Mouse (Mus musculus) urinary bladder, postnatal 25 days (tissue): ENCODE measurements around the gene Klhdc8a.

Experiments used
- DNase-seq: peaks from one replicate; pipeline ENCODE4 v3.0.0; 2022; ENCODE audit warnings: low spot score

Klhdc8a gene

DNA sequence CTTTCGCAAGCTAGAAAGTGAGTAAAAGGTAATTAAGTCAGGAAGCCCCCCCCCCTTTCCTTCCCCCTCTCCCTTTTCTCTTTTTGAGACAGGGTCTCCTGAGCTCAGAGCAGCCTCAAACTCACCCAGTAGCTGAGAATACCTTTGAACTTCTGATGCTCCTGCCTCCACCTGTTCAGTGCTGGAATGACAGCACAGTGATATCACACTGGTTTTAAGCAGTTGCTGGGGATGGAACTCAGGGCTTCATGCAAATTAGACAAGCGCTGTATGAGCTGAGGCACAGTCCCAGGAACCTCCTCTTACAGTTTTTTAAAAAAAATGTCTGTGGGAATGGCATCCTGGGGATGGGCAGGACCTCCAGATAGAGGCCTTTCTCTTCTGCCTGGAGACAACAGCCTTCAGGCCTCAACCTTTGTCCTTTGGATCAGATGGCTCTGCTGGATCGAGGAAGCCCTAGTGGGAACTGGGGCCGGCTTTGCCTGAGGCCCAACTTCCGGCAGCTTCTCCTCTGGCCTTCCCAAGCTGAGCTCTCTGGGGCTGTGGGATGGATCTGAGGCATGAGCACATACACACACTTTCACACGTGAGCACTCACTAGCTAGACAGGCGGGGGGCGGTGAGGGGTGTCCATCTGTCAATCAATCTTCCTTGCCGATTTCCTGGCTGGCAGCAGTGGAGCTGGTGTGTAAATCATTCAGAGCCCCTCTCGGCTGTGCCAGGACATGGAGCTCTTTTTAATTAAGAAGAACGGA is 7.3 kb upstream of the Klhdc8a start:
- no peak for DNase-seq

DNA sequence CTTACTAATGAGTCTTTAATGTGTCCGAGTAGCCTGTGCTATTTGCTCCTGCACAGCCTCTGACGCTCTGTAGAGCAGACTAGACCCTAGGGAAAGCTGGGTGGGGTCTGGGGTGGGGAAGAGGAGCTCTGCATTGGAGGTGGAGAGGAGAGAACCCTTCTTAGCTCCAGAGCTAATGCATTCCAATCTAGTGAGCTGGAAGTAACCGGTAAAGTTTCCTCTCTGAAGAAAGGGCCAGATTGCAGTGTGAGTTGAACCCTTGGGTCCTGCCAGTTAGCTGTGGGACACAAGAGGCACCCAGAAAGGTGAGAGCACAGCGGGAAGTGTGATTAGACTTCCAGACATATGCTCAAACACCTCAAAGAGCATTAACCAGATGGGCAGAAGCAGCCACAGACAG is 6.7 kb upstream of the Klhdc8a start:
- no peak for DNase-seq

DNA sequence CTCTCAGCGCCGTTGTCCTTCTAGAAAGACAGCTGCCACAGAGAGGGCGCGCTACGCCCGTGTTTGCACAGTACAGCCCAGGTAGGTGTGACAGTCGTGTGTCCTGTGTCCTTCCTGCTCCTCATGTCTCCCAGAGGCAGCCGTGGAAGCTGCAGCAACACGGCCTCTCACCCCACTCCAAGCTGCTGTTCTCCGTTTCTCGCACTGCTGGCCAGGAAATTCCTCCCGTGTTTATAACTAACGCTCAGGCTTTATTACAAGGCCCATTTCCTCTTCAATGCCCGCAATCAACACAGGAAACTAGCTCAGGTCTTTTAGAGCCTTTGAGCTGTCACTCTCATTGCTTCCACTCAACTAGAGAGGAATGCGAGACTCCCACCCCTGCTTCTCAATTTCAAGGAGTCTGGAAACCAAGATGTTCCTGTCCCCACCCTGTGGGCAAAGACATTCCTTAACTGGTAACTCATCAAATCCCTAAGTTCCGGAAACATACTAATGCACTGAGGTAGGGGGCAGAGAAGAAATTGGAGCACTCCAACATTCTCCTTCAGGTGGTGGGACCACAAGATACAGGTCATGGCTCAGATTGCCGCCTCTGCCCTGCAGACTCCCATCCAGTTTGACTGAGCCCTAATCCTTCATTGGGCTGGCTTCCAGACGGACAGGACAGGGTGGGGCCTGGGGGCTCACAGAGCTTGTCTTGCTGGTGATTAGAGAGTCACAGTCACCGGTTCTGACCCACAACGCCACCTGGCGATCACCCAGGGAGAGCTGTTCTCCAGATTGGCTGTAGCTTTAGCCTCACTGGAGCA is 5.9 kb upstream of the Klhdc8a start:
- DNase-seq, result peak; percentile 42

DNA sequence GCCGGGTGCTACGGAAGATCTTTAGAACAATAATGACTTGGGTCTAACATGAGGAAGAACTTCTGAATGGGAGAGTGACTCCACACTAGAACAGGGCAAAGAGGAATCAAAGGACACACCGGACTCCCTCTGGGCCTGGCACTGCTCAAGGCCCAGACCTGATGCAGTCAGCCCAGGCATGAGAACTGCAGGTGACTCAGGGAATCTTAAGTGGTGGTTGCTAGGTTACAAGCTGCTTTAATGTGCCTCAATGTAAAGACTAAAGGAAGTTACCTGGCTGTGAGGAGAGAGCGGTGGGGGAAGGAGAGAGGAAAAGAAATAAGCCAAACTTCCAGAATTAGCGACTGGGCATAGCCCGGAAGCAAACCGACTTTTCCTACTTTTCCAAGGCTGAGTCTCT is 2.9 kb upstream of the Klhdc8a start:
- no peak for DNase-seq

DNA sequence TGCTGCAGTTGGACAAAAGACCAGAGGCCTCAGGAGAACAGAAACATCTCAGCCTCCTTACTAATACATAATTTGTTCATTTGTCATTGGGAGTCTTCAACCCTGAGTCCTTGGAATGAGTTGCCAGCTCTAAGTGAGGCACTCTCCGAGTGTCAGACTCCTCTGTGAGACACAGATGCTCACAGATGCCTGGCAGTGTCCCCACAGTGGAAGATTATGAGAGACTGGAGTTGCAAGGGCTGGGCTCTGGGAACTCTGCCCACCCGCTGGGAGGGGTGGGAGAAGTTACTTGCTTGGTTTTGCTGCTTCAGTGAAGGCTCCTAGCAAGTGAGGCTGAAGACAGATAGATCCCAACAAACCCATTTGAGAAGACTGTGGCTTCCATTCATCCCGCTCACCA is 2.4 kb upstream of the Klhdc8a start:
- peak; percentile 38 for DNase-seq

DNA sequence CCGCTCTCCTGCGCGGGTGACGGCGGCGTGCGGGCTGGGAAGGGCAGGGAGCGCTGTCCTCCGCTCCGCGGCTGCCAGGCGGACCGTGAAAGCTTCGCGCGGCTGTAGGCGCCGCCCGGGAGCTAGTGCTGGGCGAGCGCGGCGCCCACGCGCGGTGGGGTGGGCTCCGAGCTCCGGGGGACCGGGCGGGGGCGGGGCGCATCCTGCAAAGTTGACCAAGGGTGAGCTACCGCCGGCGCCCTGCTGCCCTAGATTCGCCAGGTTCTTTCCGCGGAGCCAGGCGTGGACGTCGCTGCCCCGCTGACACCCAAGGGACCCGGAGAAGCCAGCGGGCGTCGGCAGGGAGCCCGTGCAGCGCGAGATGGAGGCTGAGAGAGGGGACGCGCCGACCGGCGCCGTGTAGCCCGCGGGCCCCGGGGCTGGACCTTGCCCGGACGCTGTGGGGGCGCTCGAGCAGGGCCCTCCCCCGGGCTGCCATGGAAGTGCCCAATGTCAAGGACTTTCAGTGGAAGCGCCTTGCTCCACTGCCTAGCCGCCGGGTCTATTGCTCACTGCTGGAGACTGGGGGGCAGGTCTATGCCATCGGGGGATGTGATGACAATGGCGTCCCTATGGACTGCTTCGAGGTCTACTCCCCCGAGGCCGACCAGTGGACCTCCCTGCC is 507 bp downstream of the Klhdc8a start:
- DNase-seq, result peak; percentile 49

DNA sequence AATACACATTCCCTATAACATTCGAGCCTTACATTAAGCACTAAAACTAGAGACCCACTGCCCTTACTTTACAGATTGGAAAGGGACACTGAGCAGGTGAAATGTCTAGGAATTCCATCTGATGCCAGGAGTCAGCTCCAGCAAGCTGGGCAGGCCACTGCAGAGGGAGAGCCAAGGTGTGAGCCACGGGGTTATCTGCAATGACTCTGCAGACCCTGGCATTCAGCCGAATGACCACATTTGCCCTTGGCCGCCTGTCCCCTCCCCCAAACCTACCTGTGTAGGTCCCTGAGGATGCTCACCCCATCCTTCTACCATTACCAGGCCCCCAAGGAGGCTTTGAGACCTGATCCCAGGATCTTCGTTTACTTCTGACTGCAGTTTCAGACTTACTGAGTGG is 1.3 kb downstream of the Klhdc8a start:
- DNase-seq, result no peak

DNA sequence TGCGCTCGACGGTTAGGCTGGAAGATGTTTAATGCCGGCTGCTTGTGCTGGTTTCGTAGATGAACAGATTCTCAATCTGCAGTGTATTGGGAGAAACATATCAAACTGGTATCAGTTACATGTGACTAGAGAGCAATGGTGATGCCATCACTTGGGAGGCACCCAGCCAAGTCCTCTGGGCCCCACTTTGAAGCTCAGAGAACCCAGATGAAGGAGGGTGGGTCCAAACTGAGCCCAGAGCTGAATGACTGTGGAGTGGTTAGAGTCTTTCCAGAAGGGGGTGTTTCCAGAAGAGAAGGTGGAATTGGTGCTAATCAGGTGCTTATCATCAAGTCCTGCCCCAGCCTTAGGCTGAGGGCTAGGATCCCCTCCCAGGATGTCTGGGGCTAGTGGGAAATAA is 2.8 kb downstream of the Klhdc8a start:
- DNase-seq, result no peak

DNA sequence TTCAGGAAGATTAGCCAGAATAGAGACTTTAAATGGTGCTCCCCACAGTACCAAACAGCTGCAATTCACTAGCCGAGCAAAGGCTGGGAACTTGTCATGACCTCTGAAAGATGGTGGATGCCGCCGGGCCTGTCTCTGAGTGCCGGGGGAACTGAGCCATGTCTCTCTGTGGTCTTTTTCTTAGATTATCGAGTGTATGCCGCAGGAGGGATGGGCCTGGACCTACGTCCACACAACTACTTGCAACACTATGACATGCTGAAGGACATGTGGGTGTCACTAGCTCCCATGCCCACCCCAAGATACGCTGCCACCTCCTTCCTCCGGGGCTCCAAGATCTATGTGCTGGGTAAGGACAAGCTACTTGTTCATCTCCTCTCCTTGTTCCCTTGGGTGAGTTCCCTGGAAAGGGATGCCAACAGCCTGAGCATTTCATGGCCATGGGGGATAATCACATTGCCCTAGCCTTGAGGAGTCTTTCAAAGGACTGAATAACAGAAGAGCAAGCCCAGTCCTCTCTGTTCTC is 4.0 kb downstream of the Klhdc8a start:
- no peak for DNase-seq

DNA sequence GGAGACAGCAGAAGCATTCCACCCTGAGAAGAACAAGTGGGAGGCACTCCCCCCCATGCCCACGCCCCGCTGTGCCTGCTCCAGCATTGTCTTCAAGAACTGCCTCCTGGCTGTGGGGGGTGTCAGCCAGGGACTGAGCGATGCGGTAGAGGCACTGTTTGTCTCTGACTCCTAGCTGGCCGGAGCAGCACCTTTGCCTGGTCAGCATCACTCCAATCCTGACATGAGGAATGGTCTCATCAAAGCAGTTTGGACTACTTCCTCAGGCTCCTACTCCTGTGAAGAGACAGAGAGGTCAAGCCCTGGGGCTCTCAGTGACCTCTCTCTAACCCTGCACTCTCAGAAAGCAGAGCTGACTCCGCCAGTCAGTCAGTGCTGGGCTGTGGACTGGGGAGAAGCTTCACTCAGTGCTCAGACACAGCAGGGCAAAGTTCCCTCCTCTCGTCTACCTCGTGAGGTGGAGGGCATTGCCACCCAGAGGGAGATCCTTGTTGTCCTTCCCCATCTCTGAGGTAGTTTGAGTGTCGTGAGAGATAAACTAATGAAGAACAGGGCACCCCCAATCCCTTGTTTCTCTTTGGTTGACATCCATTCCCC is 6.3 kb downstream of the Klhdc8a start:
- DNase-seq, result no peak

DNA sequence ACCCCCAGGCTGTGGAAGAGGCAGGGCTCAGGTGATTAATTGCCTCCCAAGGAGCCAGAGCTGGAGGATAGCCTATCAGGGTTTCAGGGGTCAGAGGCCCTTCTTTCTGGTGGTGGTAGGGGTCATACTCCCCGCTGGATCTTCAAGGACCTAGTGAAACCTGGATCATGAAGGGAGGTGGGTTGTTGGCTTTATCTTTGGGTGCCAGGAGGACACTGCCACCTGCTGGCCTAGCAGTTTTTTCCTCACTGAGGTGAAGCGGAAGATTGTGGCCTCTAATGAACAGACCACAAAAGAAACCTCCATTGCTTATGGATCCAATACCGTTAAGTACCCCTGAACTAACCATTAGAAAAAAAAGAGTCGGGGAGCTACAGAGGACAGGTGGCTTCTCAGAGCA is 7.7 kb downstream of the Klhdc8a start:
- DNase-seq, result peak; percentile 58

DNA sequence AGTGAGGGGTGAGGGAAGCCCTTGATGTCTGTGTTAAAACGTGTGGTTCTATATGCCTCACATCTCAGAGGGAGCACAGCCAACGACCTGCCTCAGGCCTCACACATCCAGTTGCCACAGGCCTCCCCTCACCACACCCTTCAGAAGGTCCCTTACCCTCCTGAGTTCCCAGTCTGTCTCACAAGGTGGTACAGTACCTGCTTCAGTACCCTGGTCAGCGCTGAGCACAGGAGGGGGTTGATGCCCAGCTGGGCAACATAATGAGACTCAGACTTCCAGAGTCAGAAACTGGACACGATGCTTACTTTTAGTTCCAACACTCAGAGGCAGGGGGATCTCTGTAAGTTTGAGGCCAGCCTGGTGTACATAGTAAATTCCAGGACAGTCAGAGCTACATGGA is 8.4 kb downstream of the Klhdc8a start:
- no peak for DNase-seq

DNA sequence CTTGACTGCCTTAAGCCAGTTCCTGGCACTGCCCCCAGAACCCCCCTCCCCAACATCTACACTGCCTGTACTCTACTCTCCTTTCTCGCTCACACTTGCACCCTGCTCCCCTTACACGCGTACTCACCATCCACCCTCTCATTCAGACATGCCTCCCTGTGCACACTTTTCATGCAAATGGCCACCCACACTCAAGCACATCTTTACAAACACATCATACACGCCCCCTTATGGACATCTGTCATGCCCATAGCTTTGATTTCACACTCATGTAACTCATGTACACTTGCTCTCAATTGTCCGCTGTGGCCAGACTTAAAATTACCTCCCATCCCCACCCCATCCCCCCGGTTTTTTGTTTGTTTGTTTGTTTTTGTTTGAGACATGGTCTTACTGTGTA is 9.5 kb downstream of the Klhdc8a start:
- no peak for DNase-seq

DNA sequence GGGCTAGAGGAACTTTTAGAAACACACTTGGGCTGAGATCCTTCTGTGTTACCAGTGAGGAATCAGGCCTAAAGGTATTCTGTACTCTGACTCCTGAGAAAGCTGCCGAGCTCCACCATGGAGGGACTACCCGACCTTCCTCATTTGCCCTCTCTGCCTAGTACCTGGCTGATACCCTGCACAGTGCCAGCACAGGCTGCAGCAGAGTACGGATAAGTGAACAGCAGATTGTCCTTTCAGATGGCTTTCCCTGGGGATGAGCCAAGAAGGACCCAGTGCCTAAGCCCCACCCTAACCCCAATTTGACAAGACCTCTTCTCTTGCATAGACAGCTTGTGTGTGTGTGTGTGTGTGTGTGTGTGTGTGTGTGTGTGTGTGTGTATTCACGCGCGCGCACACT is 10.2 kb downstream of the Klhdc8a start:
- no peak for DNase-seq

DNA sequence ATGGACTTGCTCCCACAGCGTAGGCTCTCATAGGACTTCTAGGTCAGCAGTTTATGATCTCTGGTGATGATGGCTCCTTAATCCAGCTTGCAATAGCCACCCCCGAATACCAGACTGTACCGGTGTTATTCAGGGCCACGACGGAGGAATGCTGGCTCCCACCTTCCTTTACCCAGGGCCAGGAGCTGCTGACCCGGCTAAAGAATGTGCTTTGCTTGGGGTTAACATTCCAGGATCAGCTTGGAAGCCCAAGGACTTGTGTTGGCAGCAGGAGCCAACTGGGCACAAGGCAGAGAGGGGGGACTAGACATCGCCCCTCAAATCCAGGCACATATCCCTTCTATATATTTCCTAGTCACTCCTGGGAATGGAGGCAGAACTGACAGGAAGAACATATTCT is 12.3 kb downstream of the Klhdc8a start:
- no peak for DNase-seq

DNA sequence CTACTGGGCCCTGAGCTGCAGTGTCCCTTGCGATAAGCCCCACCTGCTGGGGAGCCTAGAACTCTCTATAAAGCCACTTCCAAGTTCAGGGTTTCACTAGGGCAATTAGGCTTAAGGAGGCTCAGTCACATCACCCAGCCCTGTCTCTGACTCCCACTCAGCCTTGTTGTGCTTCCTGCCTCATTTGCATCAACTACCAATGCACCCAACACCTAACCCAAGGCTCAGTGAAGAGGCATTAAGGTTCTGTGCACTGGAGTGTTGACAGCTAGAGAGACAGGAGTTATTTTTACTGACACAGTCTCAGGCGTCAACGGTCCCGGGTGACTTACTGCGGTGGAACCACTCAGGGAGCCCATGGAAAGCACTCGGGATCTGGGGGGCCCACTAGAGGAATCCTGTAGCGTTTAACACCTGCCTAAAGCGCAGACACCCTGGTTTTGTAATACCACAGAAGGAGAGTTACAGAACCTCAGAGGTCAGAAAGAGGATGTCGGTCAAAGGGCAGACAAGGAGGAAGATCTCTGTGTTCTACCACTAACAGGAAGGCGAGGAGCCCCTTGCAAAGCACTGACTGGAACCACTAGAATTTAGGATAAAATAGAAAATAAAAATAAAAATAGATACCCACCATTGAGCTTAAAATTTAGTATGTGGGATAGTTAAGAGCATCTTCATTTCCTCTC is 12.9 kb downstream of the Klhdc8a start:
- no peak for DNase-seq

DNA sequence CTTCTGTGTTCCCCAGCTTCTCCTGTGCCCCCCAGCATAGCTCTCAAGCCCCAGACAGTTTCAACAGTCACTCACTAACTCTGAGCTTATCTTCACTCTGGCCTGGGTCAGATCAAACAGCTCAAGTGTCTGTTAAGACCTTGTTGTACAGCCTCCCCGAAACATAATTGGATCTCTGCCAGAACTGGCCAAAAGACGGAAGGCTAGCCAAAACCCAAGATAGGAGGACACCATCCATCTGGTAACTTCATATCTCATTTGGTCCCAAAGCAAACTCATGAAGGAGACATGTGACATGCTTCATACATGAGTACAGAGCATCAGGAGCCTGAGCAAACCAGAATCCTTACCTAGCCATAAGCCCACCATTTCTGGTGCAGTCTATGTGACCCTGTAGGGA is 13.6 kb downstream of the Klhdc8a start:
- DNase-seq, result no peak

DNA sequence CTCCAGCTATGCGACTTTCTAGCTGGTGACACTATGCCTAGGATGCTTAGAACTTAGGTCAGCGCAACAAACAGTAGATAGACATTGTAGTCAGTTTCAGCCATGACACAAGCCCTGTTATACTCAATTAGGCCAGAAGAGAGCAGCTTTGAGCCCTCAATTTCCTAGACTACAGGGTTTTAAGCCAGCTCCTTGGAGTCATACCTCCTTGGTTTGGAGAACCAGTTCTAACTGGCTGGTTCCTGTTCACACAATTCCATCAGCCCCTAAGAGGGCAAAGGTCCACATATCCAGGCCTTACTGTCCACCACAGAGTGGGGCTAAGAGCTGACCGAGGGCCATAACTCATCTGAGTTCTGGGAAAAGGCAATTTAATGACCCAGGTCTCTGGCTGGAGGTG is 14.3 kb downstream of the Klhdc8a start:
- DNase-seq, result peak; percentile 44

DNA sequence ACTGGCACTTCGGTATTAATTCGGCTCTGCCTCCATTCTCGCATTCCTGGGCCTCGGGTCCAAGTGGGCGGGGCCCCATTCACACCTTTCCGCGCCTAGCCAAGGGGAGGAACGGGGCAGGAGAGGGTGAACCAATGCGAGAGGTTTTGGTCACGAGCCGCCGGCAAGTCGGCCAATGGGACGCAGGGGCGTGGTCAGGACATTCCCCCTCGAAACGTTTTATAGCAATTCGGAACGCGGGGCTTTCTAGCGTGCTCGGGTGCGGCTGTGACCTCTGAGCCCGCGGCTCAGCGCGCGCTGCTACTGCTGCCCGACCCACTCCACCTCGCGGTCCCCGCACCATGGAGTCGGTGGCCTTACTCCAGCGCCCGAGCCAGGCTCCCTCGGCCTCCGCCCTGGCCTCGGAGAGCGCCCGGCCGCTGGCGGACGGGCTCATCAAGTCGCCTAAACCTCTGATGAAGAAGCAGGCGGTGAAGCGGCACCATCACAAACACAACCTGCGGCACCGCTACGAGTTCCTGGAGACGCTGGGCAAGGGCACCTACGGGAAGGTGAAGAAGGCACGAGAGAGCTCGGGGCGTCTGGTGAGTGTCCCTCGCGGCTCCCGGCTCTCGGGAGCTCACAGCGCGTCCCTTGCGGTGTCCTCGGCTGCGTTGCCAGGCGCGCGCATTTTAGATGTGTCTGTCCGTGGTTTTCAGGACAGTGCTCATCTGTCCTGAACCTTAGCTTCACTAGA is 17.6 kb downstream of the Klhdc8a start, which contains the start of gene Nuak2:
Gene Nuak2 (plus strand): TSS at position 238 of the 736 bp plus-strand sequence.
- DNase-seq, result peak; percentile 80

DNA sequence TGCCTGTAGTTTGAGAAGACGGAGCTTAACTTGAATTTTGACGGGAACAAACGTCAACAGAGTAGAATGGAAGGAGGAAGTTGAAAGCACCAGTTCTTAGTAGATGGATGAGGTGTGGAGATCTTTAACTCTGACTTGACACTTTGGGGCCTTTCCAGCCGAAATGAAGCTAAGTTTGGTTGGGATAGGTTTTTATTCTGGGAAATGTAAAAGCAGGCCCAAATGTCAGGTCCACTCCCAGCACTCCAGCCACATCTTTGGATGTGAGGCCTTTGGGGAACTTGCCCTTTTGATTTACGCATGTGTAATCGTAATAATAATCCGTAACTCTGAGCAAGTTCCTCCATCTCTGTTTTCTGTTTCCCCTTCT is 18.2 kb downstream of the Klhdc8a start:
- no peak for DNase-seq

DNA sequence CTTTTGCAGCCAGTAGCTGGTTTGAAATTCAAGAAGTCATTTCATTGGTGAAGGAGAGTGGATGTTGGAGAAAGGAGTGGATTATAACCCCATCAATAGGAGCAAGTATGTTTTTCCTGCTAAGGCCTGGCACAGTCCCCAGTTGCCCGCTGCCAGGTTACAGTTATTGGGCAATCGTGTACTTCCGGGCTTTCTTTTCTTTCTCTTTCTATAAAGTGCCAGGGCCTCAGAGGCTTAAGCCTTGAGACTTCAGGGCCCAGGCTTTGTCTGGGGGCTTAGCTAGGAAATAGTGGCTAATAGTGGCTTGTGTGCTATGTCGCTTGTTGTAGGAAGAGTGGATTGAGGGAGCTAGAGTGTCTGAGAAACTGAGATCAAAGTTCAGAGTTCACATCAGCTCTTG is 19.0 kb downstream of the Klhdc8a start:
- DNase-seq, result peak; percentile 44
